Mouse (Mus musculus) c-Kit-positive CD71-negative TER-119-negative erythroid progenitor cells, embryonic 14.5 days (primary cell): Measurements from ENCODE around the gene Nab2.

Experiments used
- DNase-seq: peaks from one replicate; pipeline ENCODE4 v3.0.0-alpha.2; 2013; ENCODE audit warnings: low read depth

Nab2 gene

DNA sequence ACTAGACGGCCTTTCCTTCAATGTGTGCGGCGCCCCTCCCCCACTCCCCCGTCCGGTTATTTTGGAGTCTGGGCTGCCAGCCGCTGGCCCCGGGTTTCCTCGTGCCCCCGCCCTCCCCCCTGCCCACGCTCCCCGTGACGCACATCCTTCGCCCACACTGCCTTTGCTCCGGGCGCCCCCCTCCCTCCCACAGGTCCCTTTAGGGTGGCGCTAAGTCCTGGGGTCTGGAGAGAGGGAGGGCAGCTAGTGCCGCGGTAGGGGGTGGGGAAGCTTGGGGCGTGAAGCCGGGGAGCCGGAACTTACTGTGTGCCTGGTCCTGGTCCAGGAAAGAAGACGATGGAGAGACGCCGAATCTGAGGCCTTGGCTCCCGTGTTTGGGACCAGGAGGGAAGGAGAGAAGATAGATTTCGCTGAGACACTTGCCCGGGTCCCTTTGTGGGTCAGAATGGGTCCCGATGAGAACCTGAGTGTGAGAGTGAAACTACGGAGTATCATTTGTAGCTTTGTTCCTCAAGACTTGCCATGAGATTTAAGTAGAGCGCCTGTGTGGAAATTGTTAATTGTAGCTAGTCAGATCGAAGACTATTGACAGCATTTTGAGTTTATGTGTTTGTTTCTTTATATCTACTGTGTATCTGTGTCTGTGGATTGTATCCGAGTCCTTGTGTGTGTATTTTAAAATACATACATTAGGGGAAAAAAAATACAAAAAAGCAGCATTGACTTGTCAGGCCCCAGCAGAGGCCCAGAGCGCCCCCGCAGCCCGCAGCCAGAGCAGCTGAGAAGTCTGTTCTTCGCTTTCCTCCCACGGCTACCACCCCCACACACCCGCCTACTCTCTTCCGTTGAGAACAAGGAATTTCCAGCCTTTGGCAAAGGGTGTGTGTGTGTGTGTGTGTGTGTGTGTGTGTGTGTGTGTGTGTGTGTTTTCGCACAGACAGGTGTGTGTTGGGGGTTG lies at the start of gene Nab2:
TSS of gene Nab2 (minus strand) at position 476 of the 958 bp plus-strand sequence.
- no peak for DNase-seq

DNA sequence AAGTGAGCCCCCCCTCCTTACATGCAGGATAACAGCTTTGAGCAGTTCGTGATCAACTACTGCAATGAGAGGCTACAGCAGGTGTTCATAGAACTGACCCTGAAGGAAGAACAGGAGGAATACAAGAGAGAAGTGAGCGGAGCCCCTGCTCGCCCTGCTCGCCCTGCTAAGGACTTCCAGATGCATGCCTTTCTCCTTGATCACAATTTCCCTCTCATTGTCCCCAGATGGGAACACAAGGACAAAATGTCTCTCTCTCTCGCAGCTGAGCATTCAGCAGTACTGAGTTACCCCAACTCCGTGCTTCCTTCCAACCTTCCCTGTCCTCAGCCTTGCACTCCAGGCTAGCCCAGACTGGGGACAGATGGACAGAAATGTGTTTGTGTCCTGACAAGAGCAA lies 44.4 kb upstream of the Nab2 start:
- no peak for DNase-seq

DNA sequence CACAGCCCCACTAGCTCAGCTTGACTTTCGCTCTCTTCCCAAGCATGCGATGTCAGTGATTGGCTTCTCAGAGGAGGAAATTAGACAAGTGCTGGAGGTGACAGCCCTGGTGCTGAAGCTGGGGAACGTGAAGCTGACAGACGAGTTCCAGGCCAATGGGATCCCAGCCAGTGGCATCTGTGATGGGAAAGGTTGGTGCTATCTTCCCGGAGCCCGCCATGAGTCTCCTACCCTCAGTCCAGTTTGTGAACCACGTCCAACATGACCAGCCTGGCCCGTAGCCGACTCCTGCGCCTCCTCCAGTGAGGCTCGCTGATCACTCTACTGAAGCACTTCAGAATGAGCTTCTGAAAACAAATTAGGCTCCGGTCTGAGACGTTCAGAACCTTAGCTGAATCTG lies 42.0 kb upstream of the Nab2 start:
- no peak for DNase-seq

DNA sequence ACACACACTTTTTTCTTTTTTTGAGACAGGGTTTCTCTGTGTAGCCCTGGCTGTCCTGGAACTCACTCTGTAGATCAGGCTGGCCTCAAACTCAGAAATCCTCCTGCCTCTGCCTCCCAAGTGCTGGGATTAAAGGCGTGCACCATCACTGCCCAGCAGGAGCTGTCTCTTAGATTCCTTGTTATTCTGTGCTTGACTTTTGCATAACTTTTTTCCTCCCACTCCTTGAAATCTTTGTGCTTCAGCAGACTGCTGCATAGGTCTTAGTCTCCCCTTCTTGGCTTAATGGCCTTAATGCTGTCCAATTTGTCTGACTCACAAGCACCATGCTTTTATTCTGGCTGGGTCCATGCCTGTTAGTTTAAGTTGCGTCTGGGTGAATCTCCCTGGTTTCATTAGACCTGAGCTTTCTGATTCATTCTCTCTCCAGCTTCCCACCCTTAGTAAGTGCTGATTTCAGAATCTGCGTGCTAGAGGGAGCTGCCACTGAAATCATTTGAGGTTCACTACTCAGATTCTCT lies 40.5 kb upstream of the Nab2 start:
- no peak for DNase-seq

DNA sequence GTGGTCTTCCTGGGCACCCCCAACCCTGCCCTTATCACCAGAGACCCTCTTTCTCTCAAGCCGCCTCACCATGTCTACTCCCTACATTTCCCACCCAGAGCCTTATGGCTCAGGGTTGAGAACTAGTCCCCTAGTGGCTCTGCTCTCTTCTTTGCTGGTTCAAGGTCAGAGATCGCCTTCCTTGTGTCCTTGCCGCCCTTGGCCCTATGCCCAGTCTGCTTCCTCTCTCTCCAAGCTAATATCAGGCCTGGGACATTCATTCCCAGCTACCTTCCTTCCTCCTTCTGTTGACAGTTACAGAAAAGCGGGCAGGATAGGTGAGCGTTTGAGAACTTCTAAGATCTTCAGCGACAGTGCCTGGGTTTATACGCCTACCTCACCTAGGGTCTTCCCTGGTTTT lies 39.4 kb upstream of the Nab2 start:
- DNase-seq, result no peak

DNA sequence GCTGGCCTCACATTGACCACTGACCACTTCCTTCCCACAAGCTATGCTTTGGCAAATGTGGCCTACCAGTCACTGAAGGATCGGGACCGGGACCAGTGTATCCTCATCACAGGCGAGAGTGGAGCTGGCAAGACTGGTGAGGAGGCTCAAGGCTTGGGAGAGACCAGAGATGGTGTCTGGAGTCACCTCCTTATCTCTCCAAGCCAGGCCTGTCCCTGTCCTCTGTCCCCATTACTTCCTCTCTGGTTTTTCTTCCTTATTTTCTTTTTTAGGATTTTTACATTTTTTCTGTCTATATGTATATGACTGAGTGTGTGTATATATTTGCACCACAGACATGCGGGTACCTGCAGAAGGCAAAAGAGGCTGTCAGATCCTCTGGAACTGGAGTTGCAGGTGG lies 37.4 kb upstream of the Nab2 start:
- no peak for DNase-seq

DNA sequence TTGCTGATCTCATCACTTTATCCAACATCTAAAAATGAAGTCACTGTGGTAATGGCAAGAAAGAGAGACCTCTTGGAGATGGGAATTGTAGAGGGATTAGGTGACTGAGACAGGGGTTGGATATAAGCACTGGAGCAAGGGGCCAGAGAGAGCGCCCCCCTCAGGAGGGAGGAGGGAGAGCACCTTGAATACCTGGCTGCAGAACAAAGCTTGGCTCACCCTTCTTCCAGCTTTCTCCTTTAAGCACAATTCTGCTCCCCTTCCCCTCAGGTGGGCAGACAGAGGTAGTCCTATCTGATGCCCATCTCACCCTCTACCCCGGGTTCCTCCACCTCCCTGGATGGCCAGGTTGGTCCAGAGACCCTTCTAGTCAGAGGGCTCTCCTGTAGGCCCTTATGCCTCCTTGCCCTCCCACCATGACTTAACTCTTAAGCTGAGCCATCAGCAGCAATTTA lies 36.4 kb upstream of the Nab2 start, which contains the start of gene Myo1a:
TSS of gene Myo1a (plus strand) at position 405 of the 455 bp plus-strand sequence.
- DNase-seq, result no peak

DNA sequence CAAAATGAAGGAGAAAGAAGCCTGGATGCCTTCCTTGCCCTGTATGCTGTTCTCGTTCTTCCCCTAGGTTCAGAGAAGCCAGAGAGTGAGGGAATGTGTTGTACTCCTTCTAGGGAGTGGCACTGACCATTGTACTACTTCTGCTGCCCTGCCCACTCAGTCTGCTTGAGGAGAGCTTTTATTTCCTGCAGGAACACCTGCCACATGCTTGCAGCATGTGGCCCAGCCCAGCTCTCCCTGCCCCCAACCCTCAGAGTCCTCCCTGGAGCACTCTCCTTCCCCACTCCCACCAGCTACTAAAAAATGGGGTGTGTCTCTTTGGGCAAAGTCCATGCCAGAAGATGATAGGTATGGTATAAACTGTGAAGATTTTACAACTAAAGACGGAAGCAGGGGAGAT lies 35.9 kb upstream of the Nab2 start:
- no peak for DNase-seq

DNA sequence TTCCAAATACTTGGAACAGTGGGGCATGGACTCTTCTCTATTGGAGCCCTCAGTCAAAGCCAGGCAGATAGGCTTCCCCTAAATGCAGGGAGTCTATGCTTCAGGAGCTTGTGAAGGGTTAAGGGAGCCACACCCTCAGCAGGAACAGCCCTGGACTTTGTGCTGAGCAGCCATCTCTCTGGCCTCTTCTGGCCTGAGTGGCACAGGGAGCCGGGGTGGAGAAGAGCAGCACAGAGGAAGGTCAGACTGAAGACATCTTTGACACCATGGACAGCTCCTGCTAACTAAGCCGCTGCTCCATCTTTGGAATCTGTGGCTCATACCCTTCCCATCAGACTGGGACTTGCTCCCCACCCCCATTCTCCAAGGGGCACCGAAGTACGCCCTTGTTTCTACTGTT lies 34.9 kb upstream of the Nab2 start:
- DNase-seq, result peak; percentile 12

DNA sequence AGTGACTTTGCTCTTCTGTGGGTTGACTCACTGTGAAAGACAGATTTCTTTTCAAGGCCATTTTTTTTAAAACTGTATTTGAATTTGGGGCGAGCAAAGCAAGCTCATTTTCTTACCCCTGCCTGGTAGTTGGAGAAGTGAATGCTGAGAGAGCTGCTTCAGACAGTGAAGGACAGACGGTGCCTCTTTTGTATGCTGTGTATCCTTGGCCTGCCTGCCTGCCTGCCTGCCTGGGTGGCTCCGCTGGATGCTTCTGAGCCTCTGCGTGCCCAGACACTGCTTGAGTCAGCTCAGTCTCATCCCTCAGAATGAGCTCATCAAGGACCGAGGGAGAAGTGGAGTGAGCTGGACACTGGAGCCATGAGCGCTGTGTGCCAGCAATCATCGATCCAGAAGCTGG lies 30.6 kb upstream of the Nab2 start:
- DNase-seq, result no peak

DNA sequence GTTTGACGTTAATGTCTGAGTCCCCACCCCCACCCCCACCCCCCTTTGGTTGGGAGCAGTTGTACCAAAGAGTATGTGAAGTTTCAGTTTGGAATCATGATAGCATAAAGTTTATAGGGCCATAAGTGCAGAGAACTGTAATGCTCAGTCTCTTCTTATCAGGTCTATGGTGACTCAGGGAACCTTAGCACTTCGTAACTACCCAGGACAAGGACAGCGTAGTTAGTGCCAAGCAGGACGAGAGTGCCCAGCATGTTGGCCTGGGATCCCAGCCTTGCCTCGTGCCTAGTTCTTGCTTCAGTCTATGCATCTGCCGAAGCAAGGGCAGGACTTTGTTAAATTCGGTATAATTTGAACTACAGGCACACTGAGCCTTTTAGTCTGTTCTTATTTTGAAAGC lies 27.4 kb upstream of the Nab2 start:
- no peak for DNase-seq

DNA sequence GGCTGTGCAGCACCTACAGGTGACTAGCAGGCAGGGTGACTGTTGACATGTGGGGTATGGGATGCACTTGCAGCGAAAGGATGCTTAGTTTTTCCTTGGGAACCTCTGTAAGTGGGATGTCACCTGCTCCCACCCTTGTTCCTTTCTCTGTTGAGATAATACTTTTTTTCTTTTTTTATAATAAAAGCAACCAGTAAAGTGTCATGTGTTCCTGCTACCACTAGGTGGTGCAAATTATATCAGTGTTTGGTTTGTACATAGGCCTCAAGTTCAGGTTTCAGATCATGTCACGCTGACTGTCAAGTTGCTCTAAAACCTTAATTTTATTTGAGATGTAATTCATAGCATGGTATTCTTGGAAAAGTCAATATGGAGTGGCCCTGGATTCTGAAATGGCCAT lies 26.3 kb upstream of the Nab2 start:
- peak; percentile 20 for DNase-seq

DNA sequence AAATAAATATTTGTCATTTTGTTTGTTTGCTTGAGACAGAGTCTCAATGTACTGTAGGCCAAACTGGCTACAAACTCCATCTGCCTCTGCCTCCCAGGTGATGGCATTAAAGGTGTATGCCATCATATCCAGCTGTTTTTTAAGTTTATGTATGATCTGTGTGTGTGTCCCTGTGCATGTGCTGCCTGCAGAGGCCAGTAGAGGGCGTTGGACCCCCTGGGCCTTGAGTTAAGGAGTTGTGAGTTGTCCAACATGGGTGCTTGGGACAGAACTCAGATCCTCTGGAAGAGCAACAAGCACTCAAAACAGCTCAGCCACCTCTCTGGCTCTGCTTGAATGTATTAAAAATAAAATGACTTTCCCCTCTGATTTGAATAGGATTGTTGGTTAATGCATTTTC lies 22.7 kb upstream of the Nab2 start:
- no peak for DNase-seq

DNA sequence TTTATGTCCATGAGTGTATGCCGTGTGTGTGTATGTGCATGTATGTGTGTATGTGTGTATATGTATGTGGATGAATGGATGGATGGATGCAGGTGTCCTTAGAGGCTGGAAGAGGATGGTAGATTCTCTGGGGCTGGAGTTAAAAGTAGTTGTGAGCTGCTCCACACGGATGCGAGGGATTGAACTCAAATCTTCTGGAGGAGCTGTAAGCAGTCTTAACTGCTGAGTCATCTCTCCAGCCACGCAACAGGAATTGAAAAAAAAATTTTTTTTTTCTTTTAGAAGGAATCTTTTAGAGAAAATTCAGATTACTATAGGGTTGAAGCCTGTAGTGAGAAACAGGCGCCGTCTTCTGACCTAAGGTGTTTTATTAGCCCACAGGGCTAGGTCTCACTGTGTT lies 14.5 kb upstream of the Nab2 start:
- no peak for DNase-seq

DNA sequence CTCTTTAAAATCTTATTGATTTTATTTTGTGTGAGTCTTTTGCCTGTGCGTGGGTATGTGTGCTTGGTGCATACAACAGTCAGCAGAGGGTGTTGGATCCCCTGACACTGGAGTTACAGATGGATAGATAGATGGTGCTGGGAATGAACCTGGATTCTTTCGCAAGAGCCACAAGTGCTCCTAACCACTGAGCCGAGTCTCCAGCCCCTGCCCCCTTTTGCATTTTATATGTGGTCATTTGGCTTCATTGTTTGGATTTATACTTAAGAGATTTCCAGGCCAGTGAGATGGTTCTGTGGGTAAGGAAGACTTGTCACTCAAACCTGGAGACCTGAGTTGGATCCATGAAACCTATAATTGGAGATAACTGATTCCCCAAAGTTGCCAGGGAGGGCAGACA lies 11.5 kb upstream of the Nab2 start:
- no peak for DNase-seq

DNA sequence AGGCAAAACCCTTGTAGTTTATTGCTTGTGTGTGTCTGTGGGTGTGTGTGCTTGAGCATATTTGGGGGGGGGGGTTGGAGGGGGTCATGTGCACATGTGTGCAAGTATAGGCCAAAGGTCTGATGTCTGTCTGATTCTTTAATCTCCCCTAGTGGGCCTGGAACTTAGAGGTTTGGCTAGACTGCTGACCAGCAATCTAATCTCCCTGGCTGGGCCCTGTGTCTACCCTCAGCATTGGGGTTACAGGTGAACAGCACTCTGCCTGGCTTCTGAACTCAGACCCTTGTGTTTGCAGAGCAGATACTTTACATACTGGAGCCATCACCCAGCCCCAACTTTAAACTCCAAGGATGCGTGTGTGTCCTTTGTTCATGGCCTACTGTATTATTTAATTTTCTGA lies 10.8 kb upstream of the Nab2 start:
- DNase-seq, result no peak

DNA sequence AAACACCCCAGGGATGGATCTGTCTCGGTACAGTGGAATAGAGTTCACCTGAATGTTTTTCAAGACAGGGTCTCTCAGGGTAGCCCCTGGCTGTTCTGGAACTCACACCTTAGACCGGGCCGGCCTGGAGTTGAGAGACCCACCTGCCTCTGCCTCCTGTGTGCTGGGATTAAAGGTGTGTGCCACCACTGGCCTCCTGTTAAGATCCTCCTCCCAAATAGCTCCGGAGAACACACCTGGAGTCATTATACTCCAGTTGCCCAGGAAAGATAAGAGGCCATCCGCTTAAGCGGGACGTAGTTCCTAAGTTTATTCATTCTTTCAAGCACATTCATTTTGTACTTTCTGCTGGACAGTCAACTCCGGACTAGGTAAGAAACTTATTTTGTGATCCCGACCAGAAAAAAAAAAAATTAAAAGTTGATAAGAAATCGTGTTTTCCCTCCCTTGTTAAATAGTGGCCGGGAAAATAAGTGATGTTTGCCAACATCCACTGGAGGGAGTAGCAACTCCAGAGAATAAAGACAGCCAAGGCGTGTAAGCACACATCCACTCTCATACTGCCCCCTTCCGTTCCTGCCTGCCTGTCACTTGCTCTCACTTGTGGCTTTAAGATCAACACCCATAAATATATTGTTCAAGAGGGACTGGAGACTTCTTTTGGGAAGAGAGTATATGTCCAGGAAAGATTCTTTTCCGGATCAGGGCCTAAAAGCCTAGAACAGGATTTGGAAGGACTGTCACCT lies 9.4 kb upstream of the Nab2 start:
- peak; percentile 76 for DNase-seq

DNA sequence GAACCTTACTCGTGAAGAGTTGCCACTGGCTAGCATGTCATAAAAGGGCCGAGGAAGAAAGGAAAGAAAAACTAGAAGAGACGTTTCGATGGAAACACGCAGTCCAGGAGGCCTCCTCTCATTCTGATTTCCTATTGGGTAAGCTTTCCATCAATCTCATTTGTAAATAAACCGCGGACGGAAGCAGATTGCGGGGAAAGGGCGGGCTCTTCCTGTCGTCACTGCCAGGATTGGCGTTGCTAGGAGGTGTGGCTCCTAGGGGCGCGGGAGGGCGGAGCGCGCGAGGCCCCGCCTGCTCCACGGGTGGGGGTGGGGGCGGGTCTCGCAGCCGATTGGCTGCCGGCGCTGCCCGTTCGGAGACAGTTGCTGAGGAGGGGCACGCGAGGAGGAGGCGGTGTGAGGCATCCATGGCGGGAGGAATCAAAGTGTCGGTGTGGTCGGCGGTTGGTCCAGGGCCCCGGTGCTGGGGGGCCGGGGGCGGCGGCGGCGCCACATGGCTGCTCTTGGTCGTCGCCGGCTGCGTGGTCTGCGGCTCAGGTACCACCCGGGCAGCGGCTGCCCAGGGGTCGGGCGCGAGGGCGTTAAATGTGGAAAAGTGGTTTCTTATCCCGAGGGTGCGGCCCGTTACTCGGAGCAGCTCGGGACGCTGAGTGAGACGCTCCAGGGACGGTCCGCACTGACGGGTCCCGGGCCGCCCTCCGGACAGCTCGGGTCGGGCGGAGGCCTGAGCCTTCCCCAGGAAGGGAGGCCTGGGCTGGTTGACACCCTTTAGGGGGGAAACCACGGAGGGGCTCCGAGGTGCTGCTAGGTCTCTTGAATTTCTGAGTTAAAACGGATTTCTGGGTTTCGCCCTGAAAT lies 8.6 kb upstream of the Nab2 start:
- DNase-seq, result peak; percentile 92

DNA sequence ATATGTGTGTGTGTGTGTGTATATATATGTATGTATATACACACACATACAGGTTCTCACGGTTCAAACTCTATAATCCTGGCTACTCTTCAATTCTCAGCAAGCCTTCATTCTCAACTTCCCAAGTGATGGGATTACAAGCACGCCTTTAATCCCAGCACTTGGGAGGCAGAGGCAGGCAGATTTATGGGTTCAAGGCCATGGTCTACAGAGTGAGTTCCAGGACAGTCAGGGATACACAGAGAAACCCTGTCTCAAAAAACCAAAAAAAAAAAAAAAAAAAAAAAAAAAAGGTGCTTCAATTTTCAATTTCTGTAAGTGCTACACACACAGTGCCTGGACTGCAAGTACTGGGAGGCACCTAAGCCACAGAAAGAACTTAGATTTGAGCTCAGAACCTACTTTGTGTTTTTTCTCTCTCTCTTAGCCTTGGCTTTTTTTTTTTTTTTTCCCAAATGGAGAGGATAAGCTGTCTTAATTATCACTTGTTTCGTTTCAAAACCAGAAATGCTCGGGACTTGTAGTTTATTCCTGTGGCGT lies 7.6 kb upstream of the Nab2 start:
- DNase-seq, result no peak

DNA sequence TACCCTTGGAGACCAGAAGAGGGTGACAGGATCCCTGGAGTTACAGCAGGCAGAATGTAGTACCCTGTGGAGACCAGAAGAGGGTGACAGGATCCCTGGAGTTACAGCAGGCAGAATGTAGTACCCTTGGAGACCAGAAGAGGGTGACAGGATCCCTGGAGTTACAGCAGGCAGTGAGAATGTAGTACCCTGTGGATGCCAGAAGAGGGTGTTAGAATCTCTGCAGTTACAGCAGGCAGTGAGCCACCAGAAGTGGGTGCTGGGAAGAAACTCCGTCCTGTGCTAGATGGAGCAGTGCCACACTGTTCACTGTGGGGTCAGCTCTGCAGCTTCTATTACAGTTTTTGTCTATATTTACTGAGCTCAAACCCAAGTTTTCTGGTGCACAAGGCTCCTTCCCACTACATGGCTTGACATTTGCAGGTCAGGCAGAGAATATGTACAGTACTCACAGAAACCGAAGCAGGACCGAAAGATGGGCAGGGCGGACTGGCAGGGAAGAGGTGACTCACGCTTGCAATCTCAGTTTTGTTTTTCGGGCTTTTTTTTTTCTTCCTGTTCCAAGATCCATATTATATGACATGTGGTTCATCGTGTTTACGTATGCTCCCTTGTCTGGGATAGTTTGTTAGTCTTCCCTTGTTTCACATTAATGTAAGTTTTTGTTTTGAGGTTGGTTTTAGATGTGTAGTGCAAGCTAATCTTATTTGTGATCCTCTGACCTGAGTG lies 6.6 kb upstream of the Nab2 start:
- DNase-seq, result no peak

DNA sequence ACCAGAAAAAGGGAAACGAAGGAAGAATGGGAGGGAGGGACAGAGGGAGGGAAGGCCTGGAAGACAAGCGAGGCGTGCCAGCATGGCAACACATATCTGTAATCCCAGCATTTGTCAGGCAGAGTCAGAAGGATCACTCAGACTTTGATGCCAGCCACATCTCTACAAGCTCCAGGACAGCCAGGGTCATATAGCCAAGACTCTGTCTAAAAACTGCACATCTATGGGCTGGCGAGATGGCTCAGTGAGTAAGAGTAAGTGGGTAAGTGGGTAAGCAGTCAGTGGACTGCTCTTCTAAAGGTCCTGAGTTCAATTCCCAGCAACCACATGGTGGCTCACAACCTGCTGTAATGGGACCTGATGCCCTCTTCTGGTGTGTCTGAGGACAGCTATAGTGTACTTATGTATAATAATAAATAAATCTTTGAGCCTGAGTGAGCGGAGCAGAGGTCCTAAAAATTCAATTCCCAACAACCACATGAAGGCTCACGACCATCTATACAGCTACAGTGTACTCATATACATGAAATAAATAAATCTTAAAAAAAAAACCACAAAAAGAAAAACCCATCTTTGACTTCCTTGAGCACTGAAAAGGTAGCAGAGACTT lies 5.8 kb upstream of the Nab2 start:
- DNase-seq, result no peak
